In genomic region chr11:117269053-117269702, GRCm38 (mm10) we compare ENCODE assay signal across 11 mouse cellular contexts.
DNase-seq lines count a peak whose midpoint lies in the region; ATAC-seq and TF ChIP-seq lines count a peak whose summit lies in the region.
"Had no signal": no experiment of that assay in that cellular context is flagged by ENCODE, and none has a peak within 500 bp of the region (broad histone marks: within the 10 kb centered on the region; RNA-seq: fewer than 3 reads in every experiment).

No protein-coding gene starts in this region.

- peak overlapping the region; percentile 77; the same call in 1 of the 2 replicates for H3K4me3 ChIP-seq in heart, embryonic 12.5 days
- H3K4me3 ChIP-seq in midbrain, embryonic 13.5 days (replicated peaks): no peak overlapping the region
- no peak overlapping the region for H3K4me3 ChIP-seq in midbrain, embryonic 16.5 days (ENCODE audit: low read depth, low read length)
- no peak overlapping the region for H3K4me3 ChIP-seq in hindbrain, embryonic 13.5 days
- no peak overlapping the region for H3K4me3 ChIP-seq in stomach, postnatal 0 days (ENCODE audit: low read depth, low read length)

- peaks cover 81% of the 10 kb centered on the region for H3K4me1 ChIP-seq in heart, embryonic 12.5 days (replicated peaks)
- peaks cover 67% of the 10 kb centered on the region for H3K4me1 ChIP-seq in midbrain, embryonic 13.5 days (replicated peaks)
- peaks cover 31% of the 10 kb centered on the region for H3K4me1 ChIP-seq in midbrain, embryonic 16.5 days (ENCODE audit: control insufficient read depth, insufficient read depth, low read length)
- peaks cover 66% of the 10 kb centered on the region for H3K4me1 ChIP-seq in hindbrain, embryonic 13.5 days (replicated peaks)
- peaks cover 16% of the 10 kb centered on the region for H3K4me1 ChIP-seq in stomach, postnatal 0 days (replicated peaks; ENCODE audit: control insufficient read depth, insufficient read depth)

- 0 out of 2 replicates have a peak overlapping the region, but pooled peaks have one; percentile 17 for H3K9ac ChIP-seq in heart, embryonic 12.5 days
- peak overlapping the region; percentile 23; the same call in 1 of the 2 replicates for H3K9ac ChIP-seq in midbrain, embryonic 13.5 days (replicated peaks)
- H3K9ac ChIP-seq in midbrain, embryonic 16.5 days (ENCODE audit: low read depth, low read length): no peak overlapping the region
- H3K9ac ChIP-seq in hindbrain, embryonic 13.5 days: no peak overlapping the region
- no peak overlapping the region for H3K9ac ChIP-seq in stomach, postnatal 0 days (ENCODE audit: low read length)

- no peaks in the 10 kb centered on the region for H3K9me3 ChIP-seq in heart, embryonic 12.5 days (replicated peaks)
- no peaks in the 10 kb centered on the region for H3K9me3 ChIP-seq in midbrain, embryonic 13.5 days
- no peaks in the 10 kb centered on the region for H3K9me3 ChIP-seq in midbrain, embryonic 16.5 days (replicated peaks; ENCODE audit: control insufficient read depth, low read length, poor library complexity, severe bottlenecking)
- no peaks in the 10 kb centered on the region for H3K9me3 ChIP-seq in hindbrain, embryonic 13.5 days
- H3K9me3 ChIP-seq in stomach, postnatal 0 days (ENCODE audit: control insufficient read depth, low read length): no peaks in the 10 kb centered on the region

- WGBS in heart, embryonic 12.5 days: 51% methylated on average over 8 of the region's 8 CpGs
- WGBS in midbrain, embryonic 13.5 days: 55% methylated on average over 8 of the region's 8 CpGs
- WGBS in midbrain, embryonic 16.5 days: 59% methylated on average over 8 of the region's 8 CpGs
- WGBS in hindbrain, embryonic 13.5 days: 47% methylated on average over 8 of the region's 8 CpGs
- 51% methylated on average over 8 of the region's 8 CpGs for WGBS in stomach, postnatal 0 days

- DNase-seq in heart, adult 18-20 months: no peak
- no peak for DNase-seq in stomach, postnatal 0 days (ENCODE audit: low spot score)
- no peak for DNase-seq in gastrocnemius, adult 8-10 months (ENCODE audit: low spot score in 2 of 2)
- DNase-seq in thymus, postnatal 36 days: no peak
- DNase-seq: adrenal gland, postnatal 25 days; kidney, adult 8-10 months had no signal

- TF ChIP-seq EP300 in stomach, postnatal 0 days (optimal IDR thresholded peaks at IDR 0.05): no peak

- H3K36me3 ChIP-seq in heart, embryonic 12.5 days: no peaks in the 10 kb centered on the region
- no peaks in the 10 kb centered on the region for H3K36me3 ChIP-seq in midbrain, embryonic 13.5 days
- H3K36me3 ChIP-seq in midbrain, embryonic 16.5 days (ENCODE audit: control insufficient read depth, insufficient read depth, low read length): no peaks in the 10 kb centered on the region
- no peaks in the 10 kb centered on the region for H3K36me3 ChIP-seq in hindbrain, embryonic 13.5 days
- H3K36me3 ChIP-seq in stomach, postnatal 0 days (ENCODE audit: control insufficient read depth, insufficient read depth, low read length): no peaks in the 10 kb centered on the region

- no peak for ATAC-seq in heart, embryonic 12.5 days (ENCODE audit: insufficient number of reproducible peaks, low FRiP score)
- no peak for ATAC-seq in midbrain, embryonic 13.5 days
- ATAC-seq in midbrain, embryonic 16.5 days: no peak
- ATAC-seq in hindbrain, embryonic 13.5 days (ENCODE audit: low FRiP score): no peak
- ATAC-seq in stomach, postnatal 0 days (ENCODE audit: low FRiP score, low TSS enrichment): no peak

- no peak for TF ChIP-seq CTCF in stomach, postnatal 0 days (IDR thresholded peaks at IDR 0.05; ENCODE audit: low read depth)

- H3K4me2 ChIP-seq in heart, embryonic 12.5 days: peak overlapping the region; percentile 90
- H3K4me2 ChIP-seq in midbrain, embryonic 13.5 days (replicated peaks): no peak overlapping the region
- no peak overlapping the region for H3K4me2 ChIP-seq in midbrain, embryonic 16.5 days (ENCODE audit: low read length)
- peak overlapping the region; percentile 86 for H3K4me2 ChIP-seq in hindbrain, embryonic 13.5 days
- H3K4me2 ChIP-seq in stomach, postnatal 0 days (replicated peaks; ENCODE audit: low read depth): peak overlapping the region; percentile 20

- H3K27me3 ChIP-seq in heart, embryonic 12.5 days (replicated peaks): peaks cover 37% of the 10 kb centered on the region
- 0 out of 2 replicates have a peak, but pooled peaks cover 6% of the 10 kb centered on the region for H3K27me3 ChIP-seq in midbrain, embryonic 13.5 days
- H3K27me3 ChIP-seq in midbrain, embryonic 16.5 days (ENCODE audit: control insufficient read depth, insufficient read depth, low read depth, low read length): no peaks in the 10 kb centered on the region; the same call in none of the 2 replicates
- peaks cover 10% of the 10 kb centered on the region; the same call in 1 of the 2 replicates for H3K27me3 ChIP-seq in hindbrain, embryonic 13.5 days
- H3K27me3 ChIP-seq in stomach, postnatal 0 days (ENCODE audit: control insufficient read depth, insufficient read depth, low read length): no peaks in the 10 kb centered on the region
- H3K27me3 ChIP-seq: CH12.LX had no signal

- 0 out of 2 replicates have a peak overlapping the region, but pooled peaks have one; percentile 45 for H3K27ac ChIP-seq in heart, embryonic 12.5 days (ENCODE audit: poor library complexity, severe bottlenecking)
- no peak overlapping the region for H3K27ac ChIP-seq in midbrain, embryonic 13.5 days
- no peak overlapping the region for H3K27ac ChIP-seq in midbrain, embryonic 16.5 days (ENCODE audit: low read length)
- peak overlapping the region; percentile 60 for H3K27ac ChIP-seq in hindbrain, embryonic 13.5 days
- peak overlapping the region; percentile 40 for H3K27ac ChIP-seq in stomach, postnatal 0 days (replicated peaks)

Comparison
In these comparisons a context has a peak if more than half of its experiments do, and no peak if none do; other contexts are left out.
1. H3K9ac ChIP-seq: peak in heart, embryonic 12.5 days (single experiment) and midbrain, embryonic 13.5 days (single experiment); none in midbrain, embryonic 16.5 days (single experiment), hindbrain, embryonic 13.5 days (single experiment) and stomach, postnatal 0 days (single experiment).
2. H3K27ac ChIP-seq: peak in heart, embryonic 12.5 days (single experiment), hindbrain, embryonic 13.5 days (single experiment) and stomach, postnatal 0 days (single experiment); none in midbrain, embryonic 13.5 days (single experiment) and midbrain, embryonic 16.5 days (single experiment).
3. H3K4me2 ChIP-seq: peak in heart, embryonic 12.5 days (single experiment), hindbrain, embryonic 13.5 days (single experiment) and stomach, postnatal 0 days (single experiment); none in midbrain, embryonic 13.5 days (single experiment) and midbrain, embryonic 16.5 days (single experiment).